Mouse (Mus musculus): ENCODE results near the gene Asb16. TPM values are rescaled to one million over a fixed set of nuclear protein-coding genes. Genes with fewer than 3 reads are reported as not detected.

Gene Asb16
- polyA plus RNA-seq, 1 experiment from 2014 or later = 0.08 TPM

DNA sequence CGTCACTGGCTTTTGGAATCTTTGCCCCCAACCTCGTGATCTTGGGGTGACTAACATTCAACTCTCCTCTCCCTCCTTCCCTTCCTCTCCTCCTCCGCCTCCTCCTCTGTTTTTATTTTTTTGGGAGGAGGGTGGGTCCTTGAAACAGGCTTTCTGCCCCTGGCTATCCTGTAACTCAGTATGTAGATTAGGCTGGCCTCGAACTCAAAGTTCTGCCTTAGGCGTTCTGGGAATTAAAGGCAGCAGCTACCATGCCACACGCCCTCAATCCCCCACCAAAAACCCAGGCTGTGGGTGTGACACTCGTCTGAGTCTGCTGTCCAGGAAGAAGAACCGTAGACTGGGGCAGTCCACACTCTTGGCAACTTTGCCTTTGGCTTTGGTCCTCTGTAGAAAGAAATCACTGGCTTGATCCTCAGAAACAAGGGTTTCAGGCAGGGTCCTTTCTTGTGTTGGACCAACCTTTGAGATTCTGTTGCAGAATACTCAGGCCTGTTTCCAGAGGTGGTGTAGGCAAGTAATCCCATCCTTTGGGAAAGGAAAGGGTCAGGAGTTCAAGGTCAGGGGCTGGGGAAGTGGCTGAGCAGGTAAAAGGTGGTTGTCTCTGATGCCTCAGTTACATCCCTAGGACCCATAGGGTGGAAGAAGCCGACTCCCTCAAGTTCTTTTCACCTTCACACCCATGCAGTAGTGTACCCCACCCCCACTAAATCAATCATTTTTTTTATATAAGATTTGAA lies 19.0 kb upstream of the Asb16 start:
- H3K36me3 ChIP-seq (ENCODE audit: control insufficient read depth, insufficient read depth) = 0 out of 2 replicates have a peak, but pooled peaks cover 3% of the 10 kb centered on the region
- H3K9ac ChIP-seq (ENCODE audit: low read length) = peak overlapping the region; percentile 86
- no peak for ATAC-seq (replicated peaks; ENCODE audit: extremely low read depth, insufficient read depth, low FRiP score)
- peak overlapping the region; percentile 90 for H3K4me3 ChIP-seq (ENCODE audit: low read length)
- H3K9me3 ChIP-seq (replicated peaks; ENCODE audit: control insufficient read depth, low read length) = no peaks in the 10 kb centered on the region
- H3K27ac ChIP-seq (ENCODE audit: low read length) = no peak overlapping the region
- no peaks in the 10 kb centered on the region for H3K27me3 ChIP-seq (ENCODE audit: control insufficient read depth, insufficient read depth, low read length)
- WGBS = 13% methylated on average over 9 of the region's 9 CpGs
- peak overlapping the region; percentile 99 for H3K4me2 ChIP-seq (ENCODE audit: low read depth, low read length)
- peaks cover 29% of the 10 kb centered on the region for H3K4me1 ChIP-seq (ENCODE audit: control insufficient read depth, insufficient read depth, low read length)

DNA sequence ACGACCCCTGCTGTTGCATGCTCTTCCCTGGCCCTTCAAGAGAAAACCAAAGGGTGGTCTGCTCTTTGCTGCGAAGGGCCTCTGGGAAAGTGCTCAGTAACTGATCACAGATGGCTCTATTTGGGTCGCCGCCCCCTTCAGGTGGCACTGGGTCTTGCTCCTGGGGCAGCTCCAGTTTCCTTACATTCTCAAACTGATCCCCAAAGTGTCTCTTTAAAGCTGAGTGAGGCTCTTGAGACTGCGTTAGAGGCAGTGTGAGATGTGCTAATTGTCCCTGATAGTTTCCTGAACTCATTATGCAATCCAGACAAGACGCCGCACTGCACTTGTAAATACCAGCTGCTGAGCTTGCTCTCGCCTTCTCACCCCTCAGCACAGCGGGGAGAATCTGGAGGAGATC lies 11.0 kb upstream of the Asb16 start:
- no peak overlapping the region for H3K4me3 ChIP-seq (ENCODE audit: low read length)
- 45% methylated on average over 9 of the region's 9 CpGs for WGBS
- no peaks in the 10 kb centered on the region for H3K27me3 ChIP-seq (ENCODE audit: control insufficient read depth, insufficient read depth, low read length)
- no peaks in the 10 kb centered on the region for H3K9me3 ChIP-seq (replicated peaks; ENCODE audit: control insufficient read depth, low read length)
- no peak overlapping the region for H3K4me2 ChIP-seq (ENCODE audit: low read depth, low read length)
- no peak overlapping the region for H3K9ac ChIP-seq (ENCODE audit: low read length)
- no peak for ATAC-seq (replicated peaks; ENCODE audit: extremely low read depth, insufficient read depth, low FRiP score)
- H3K27ac ChIP-seq (ENCODE audit: low read length) = no peak overlapping the region
- peaks cover 12% of the 10 kb centered on the region for H3K4me1 ChIP-seq (ENCODE audit: control insufficient read depth, insufficient read depth, low read length)
- H3K36me3 ChIP-seq (ENCODE audit: control insufficient read depth, insufficient read depth) = peaks cover 7% of the 10 kb centered on the region; the same call in 1 of the 2 replicates

DNA sequence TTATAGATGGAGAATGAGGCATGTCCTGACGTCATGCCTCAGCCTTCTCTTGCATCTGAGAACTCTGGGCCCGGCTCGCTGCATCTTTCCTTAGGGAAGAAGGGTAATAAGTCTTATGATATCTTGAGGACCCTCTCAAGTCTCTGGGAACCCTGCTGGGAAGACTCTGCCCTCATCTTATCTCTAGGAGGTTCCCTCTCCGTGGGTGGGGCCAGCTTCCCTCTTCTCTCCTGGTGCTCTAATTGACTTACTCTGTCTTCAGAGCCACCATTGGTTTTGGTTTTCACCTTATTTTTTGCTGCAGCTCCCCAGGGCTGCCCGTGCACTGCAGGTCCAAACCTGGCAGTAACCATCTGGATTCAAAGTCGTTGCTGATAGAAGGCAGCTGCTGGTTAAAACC lies 10.4 kb upstream of the Asb16 start:
- no peaks in the 10 kb centered on the region for H3K9me3 ChIP-seq (replicated peaks; ENCODE audit: control insufficient read depth, low read length)
- H3K4me2 ChIP-seq (ENCODE audit: low read depth, low read length) = no peak overlapping the region
- peaks cover 12% of the 10 kb centered on the region for H3K4me1 ChIP-seq (ENCODE audit: control insufficient read depth, insufficient read depth, low read length)
- H3K27ac ChIP-seq (ENCODE audit: low read length) = no peak overlapping the region
- H3K9ac ChIP-seq (ENCODE audit: low read length) = no peak overlapping the region
- no peaks in the 10 kb centered on the region for H3K27me3 ChIP-seq (ENCODE audit: control insufficient read depth, insufficient read depth, low read length)
- 70% methylated on average over 6 of the region's 6 CpGs for WGBS
- ATAC-seq (replicated peaks; ENCODE audit: extremely low read depth, insufficient read depth, low FRiP score) = no peak
- no peak overlapping the region for H3K4me3 ChIP-seq (ENCODE audit: low read length)
- H3K36me3 ChIP-seq (ENCODE audit: control insufficient read depth, insufficient read depth) = peaks cover 7% of the 10 kb centered on the region; the same call in 1 of the 2 replicates

DNA sequence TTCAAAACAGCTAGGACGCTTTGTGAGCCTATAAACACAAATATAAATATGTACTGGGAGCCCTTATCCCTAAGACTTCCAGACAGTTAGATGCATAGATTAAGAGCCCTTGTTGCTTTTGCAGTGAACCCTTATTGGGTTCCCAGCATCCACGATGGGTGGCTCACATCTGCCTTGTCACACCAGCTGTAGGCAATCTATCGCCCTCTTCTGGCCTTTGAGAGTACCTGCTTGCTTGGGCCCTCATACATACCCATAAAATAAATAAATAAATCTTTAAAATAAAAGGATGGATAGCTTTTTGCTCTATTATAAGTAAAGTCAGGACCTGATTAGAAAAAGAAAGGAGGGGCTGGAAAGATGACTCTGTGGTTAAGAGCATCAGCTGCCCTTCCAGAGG lies 10.0 kb upstream of the Asb16 start:
- H3K9ac ChIP-seq (ENCODE audit: low read length) = no peak overlapping the region
- peaks cover 11% of the 10 kb centered on the region for H3K4me1 ChIP-seq (ENCODE audit: control insufficient read depth, insufficient read depth, low read length)
- H3K4me3 ChIP-seq (ENCODE audit: low read length) = no peak overlapping the region
- H3K27me3 ChIP-seq (ENCODE audit: control insufficient read depth, insufficient read depth, low read length) = no peaks in the 10 kb centered on the region
- no peak overlapping the region for H3K27ac ChIP-seq (ENCODE audit: low read length)
- ATAC-seq (replicated peaks; ENCODE audit: extremely low read depth, insufficient read depth, low FRiP score) = no peak
- H3K9me3 ChIP-seq (replicated peaks; ENCODE audit: control insufficient read depth, low read length) = no peaks in the 10 kb centered on the region
- peaks cover 7% of the 10 kb centered on the region; the same call in 1 of the 2 replicates for H3K36me3 ChIP-seq (ENCODE audit: control insufficient read depth, insufficient read depth)
- no peak overlapping the region for H3K4me2 ChIP-seq (ENCODE audit: low read depth, low read length)
- 92% methylated on average over 3 of the region's 3 CpGs for WGBS

DNA sequence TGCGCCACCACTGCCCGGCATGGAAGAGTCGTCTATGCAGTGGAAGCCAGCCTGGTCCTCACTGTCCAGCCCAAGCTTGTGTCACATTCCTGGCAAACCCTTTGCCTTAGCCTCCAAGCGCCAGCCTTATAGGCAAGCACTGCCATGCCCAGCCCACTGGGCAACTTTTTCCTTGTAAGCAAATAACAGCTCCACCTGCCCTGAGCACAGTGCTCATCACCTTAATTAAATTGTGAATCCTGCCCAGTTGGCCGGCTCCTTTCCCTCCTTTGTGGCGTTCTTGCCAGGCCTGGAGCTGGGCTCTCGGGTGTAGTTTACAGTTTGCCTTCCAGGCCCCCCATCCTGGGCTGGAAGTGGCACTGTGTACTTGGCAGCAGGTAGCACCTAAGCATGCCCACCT lies 5.3 kb upstream of the Asb16 start:
- 93% methylated on average over 7 of the region's 7 CpGs for WGBS
- Histone ChIP-seq H3K4me1 (ENCODE audit: control insufficient read depth, insufficient read depth, low read length) (peaks cover 7% of the 10 kb centered on the region; the same call in 1 of the 2 replicates), H3K27ac (ENCODE audit: low read length) (no peak overlapping the region), H3K4me3 (ENCODE audit: low read length) (no peak overlapping the region), H3K9me3 (replicated peaks; ENCODE audit: control insufficient read depth, low read length) (no peaks in the 10 kb centered on the region), H3K9ac (ENCODE audit: low read length) (no peak overlapping the region), H3K36me3 (ENCODE audit: control insufficient read depth, insufficient read depth) (peaks cover 6% of the 10 kb centered on the region; the same call in 1 of the 2 replicates), H3K4me2 (ENCODE audit: low read depth, low read length) (no peak overlapping the region), H3K27me3 (ENCODE audit: control insufficient read depth, insufficient read depth, low read length) (no peaks in the 10 kb centered on the region)
- ATAC-seq (replicated peaks; ENCODE audit: extremely low read depth, insufficient read depth, low FRiP score) = no peak

DNA sequence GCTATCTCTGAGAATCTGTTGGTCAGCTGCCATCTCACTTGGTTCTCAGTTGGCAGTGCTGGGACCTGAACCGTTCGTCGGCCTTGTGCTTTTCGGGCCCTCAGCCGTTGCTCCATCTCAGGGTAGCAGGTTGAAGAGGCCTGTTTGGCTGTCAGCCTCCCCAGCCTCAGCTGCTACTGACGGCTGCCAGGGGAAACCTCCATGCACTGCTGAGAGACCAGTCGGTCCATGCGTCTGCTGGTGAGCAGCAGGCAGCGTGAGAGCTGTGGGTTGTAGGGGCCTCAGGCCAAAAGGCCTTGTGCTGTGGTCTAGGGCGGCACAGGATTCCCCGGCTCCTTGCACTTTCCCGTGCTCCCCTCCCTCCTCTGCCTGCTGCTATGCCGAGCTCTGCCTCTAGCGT lies 2.7 kb upstream of the Asb16 start:
- 65% methylated on average over 14 of the region's 14 CpGs for WGBS
- peak overlapping the region; percentile 1; the same call in 1 of the 2 replicates for H3K9ac ChIP-seq (ENCODE audit: low read length)
- no peaks in the 10 kb centered on the region for H3K27me3 ChIP-seq (ENCODE audit: control insufficient read depth, insufficient read depth, low read length)
- H3K27ac ChIP-seq (ENCODE audit: low read length) = no peak overlapping the region
- H3K9me3 ChIP-seq (replicated peaks; ENCODE audit: control insufficient read depth, low read length) = no peaks in the 10 kb centered on the region
- peaks cover 14% of the 10 kb centered on the region; the same call in 1 of the 2 replicates for H3K4me1 ChIP-seq (ENCODE audit: control insufficient read depth, insufficient read depth, low read length)
- no peak for ATAC-seq (replicated peaks; ENCODE audit: extremely low read depth, insufficient read depth, low FRiP score)
- no peak overlapping the region for H3K4me2 ChIP-seq (ENCODE audit: low read depth, low read length)
- no peaks in the 10 kb centered on the region; the same call in 1 of the 2 replicates for H3K36me3 ChIP-seq (ENCODE audit: control insufficient read depth, insufficient read depth)
- H3K4me3 ChIP-seq (ENCODE audit: low read length) = no peak overlapping the region

DNA sequence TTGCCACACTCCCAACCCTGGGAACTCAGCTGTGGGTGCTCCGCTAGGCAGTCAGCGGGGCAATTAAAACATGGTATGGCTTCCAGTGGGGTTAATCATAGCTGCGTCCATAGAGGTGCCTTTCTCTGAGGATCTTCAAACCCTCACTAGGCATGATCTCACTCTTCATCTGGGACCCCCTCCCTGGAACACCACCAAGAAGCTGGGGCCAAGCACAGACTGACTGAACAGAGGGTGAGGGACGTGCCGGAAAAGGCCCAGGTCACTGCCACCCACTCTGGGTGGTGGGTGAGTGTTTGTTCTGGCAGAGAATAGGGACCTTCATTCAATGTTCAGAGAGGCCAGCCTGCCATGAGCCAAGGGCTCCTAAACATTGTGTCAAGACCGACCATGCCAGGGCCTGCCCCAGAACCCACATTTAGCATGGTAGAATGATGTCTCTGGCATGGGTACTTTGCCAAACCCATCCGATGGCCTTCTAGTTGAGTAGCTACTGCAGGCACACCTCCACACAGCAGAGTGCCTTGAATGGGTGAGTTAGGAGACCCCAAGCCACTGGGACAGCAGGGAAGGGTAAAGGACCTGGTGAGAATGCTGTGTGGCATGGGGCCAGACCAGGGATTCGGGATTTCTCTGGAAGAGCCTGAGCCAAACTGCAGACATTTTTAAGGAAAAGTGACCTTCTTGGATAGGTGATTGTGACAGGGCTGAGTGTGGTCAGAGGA lies 1.8 kb upstream of the Asb16 start:
- no peak for ATAC-seq (replicated peaks; ENCODE audit: extremely low read depth, insufficient read depth, low FRiP score)
- peaks cover 14% of the 10 kb centered on the region; the same call in 1 of the 2 replicates for H3K4me1 ChIP-seq (ENCODE audit: control insufficient read depth, insufficient read depth, low read length)
- peak overlapping the region; percentile 46 for H3K9ac ChIP-seq (ENCODE audit: low read length)
- no peaks in the 10 kb centered on the region for H3K9me3 ChIP-seq (replicated peaks; ENCODE audit: control insufficient read depth, low read length)
- no peaks in the 10 kb centered on the region for H3K27me3 ChIP-seq (ENCODE audit: control insufficient read depth, insufficient read depth, low read length)
- no peaks in the 10 kb centered on the region for H3K36me3 ChIP-seq (ENCODE audit: control insufficient read depth, insufficient read depth)
- no peak overlapping the region for H3K4me3 ChIP-seq (ENCODE audit: low read length)
- H3K4me2 ChIP-seq (ENCODE audit: low read depth, low read length) = peak overlapping the region; percentile 28; the same call in 1 of the 2 replicates
- WGBS = 84% methylated on average over 8 of the region's 8 CpGs
- H3K27ac ChIP-seq (ENCODE audit: low read length) = no peak overlapping the region

DNA sequence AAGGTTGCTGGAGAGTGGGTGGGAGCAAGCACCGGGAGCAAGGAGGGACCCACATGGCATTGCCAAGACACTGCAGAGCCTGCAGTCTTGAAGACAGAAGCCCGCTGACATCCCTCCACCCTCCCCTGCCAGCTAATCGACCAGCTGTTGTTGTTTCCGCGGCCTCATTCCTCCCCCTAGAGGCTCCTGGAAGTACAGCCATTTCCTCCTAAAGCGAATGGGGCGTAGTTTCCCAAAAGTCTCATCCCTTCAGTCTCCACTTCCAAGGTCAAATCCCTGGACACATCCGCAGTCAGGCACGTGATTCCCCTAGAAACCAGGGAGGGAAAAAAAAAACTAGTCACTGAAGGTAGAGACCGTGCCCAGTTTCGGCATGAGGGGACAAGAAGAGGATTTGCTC lies 1.1 kb upstream of the Asb16 start:
- peaks cover 14% of the 10 kb centered on the region; the same call in 1 of the 2 replicates for H3K4me1 ChIP-seq (ENCODE audit: control insufficient read depth, insufficient read depth, low read length)
- H3K36me3 ChIP-seq (ENCODE audit: control insufficient read depth, insufficient read depth) = no peaks in the 10 kb centered on the region
- H3K9me3 ChIP-seq (replicated peaks; ENCODE audit: control insufficient read depth, low read length) = no peaks in the 10 kb centered on the region
- peak overlapping the region; percentile 46 for H3K9ac ChIP-seq (ENCODE audit: low read length)
- ATAC-seq (replicated peaks; ENCODE audit: extremely low read depth, insufficient read depth, low FRiP score) = peak; percentile 59
- peak overlapping the region; percentile 28; the same call in 1 of the 2 replicates for H3K4me2 ChIP-seq (ENCODE audit: low read depth, low read length)
- WGBS = 4% methylated on average over 11 of the region's 11 CpGs
- no peak overlapping the region for H3K4me3 ChIP-seq (ENCODE audit: low read length)
- no peaks in the 10 kb centered on the region for H3K27me3 ChIP-seq (ENCODE audit: control insufficient read depth, insufficient read depth, low read length)
- no peak overlapping the region for H3K27ac ChIP-seq (ENCODE audit: low read length)

DNA sequence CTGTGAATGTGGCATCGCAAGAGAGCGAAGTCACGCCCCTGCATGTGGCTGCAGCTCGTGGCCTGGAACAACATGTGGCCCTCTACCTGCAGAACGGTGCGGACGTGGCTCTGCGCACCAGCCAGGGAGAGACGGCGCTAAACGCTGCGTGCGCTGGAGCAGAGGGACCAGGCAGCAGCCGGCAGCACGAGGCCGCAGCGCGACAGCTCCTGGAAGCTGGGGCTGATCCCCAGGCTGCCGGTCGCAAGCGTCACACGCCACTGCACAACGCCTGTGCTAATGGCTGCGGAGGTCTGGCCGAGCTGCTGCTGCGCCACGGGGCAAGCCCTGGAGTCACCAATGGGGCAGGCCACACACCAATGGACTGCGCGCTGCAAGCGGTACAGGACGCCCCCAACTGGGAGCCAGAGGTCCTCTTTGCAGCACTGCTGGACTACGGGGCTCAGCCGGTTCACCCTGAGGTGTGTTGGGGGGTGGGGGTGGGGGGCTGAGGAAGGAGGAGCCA lies 7.9 kb downstream of the Asb16 start:
- peak overlapping the region; percentile 82 for H3K4me2 ChIP-seq (ENCODE audit: low read depth, low read length)
- H3K36me3 ChIP-seq (ENCODE audit: control insufficient read depth, insufficient read depth) = no peaks in the 10 kb centered on the region
- ATAC-seq (replicated peaks; ENCODE audit: extremely low read depth, insufficient read depth, low FRiP score) = peak; percentile 73
- H3K9ac ChIP-seq (ENCODE audit: low read length) = peak overlapping the region; percentile 72
- no peaks in the 10 kb centered on the region for H3K9me3 ChIP-seq (replicated peaks; ENCODE audit: control insufficient read depth, low read length)
- WGBS = 3% methylated on average over 33 of the region's 33 CpGs
- H3K27me3 ChIP-seq (ENCODE audit: control insufficient read depth, insufficient read depth, low read length) = 0 out of 2 replicates have a peak, but pooled peaks cover 4% of the 10 kb centered on the region
- no peak overlapping the region for H3K27ac ChIP-seq (ENCODE audit: low read length)
- peaks cover 7% of the 10 kb centered on the region for H3K4me1 ChIP-seq (ENCODE audit: control insufficient read depth, insufficient read depth, low read length)
- peak overlapping the region; percentile 51 for H3K4me3 ChIP-seq (ENCODE audit: low read length)
